Mouse (Mus musculus) heart, adult 2 months (tissue): Measurements from ENCODE around the gene Dok5. TPM values are rescaled to one million over a fixed set of nuclear protein-coding genes. Genes with fewer than 3 reads are reported as not detected.
A peak's percentile ranks its signal among the peaks of the same experiment; 100 is the strongest.

Experiments used
- DNase-seq, 2 experiments: peaks; one replicate each; pipeline ENCODE4 v3.0.0; 2021
- H3K27ac ChIP-seq: fragments of 200-600 bp; 2 replicates; pipeline ENCODE4 v1.8.1; 2022
- H3K27me3 ChIP-seq: fragments of 200-500 bp; 2 replicates; pipeline ENCODE4 v1.6.1; 2012; ENCODE audit warnings: mild to moderate bottlenecking, low read length, inconsistent platforms, mixed read lengths; ENCODE audit not compliant: control insufficient read depth, insufficient read depth
- H3K36me3 ChIP-seq: fragments of 200-500 bp; 2 replicates; pipeline ENCODE4 v1.6.1; 2012; ENCODE audit warnings: low read length, inconsistent platforms; ENCODE audit not compliant: control insufficient read depth, insufficient read depth
- H3K4me1 ChIP-seq: fragments of 200-500 bp; 2 replicates; pipeline ENCODE4 v1.6.1; 2011; ENCODE audit warnings: low read length; ENCODE audit not compliant: control insufficient read depth, insufficient read depth
- H3K4me3 ChIP-seq: fragments of 200-600 bp; 2 replicates; pipeline ENCODE4 v1.8.1; 2022
- H3K79me2 ChIP-seq: fragments of 200-500 bp; replicated peaks from 2 replicates; pipeline ENCODE4 v1.6.1; 2012; ENCODE audit warnings: mild to moderate bottlenecking, inconsistent platforms, low read length, moderate library complexity, mixed read lengths; ENCODE audit not compliant: control insufficient read depth, insufficient read depth
- H3K9ac ChIP-seq: fragments of 200-500 bp; 2 replicates; pipeline ENCODE4 v1.6.1; 2012; ENCODE audit warnings: low read depth, mild to moderate bottlenecking, control low read depth, inconsistent platforms, low read length, mixed read lengths
- CTCF ChIP-seq: fragments of 200-600 bp; IDR thresholded peaks from 2 replicates; pipeline ENCODE4 v1.8.1; 2022; ENCODE audit warnings: antibody characterized with exemption, mild to moderate bottlenecking, moderate library complexity
- EP300 ChIP-seq: fragments of 200-500 bp; IDR thresholded peaks from 2 replicates; pipeline ENCODE4 v1.6.1; 2011; ENCODE audit warnings: low read depth, low read length, control low read depth; ENCODE audit not compliant: insufficient read depth
- POLR2A ChIP-seq: fragments of 200-500 bp; IDR thresholded peaks from 2 replicates; pipeline ENCODE4 v1.6.1; 2011; ENCODE audit warnings: mild to moderate bottlenecking, low read depth, low read length, control low read depth; ENCODE audit not compliant: insufficient read depth
- WGBS: fragments of 180-500 bp; shearing (Covaris S2); methylation state at CpG from one replicate; pipeline ENCODE4 v1.1.7; 2018; 5-methylcytosine and 5-hydroxymethylcytosine counted together
- intact Hi-C: fragments of 180-260 bp; cut with DNase I; formaldehyde crosslinking; loops from one replicate; pipeline ENCODE4 v1.15.1; 2025
- long read RNA-seq: library from polyadenylated mRNA; stranded (forward); transcript quantifications from one replicate; pipeline ENCODE4 v2.0.0, GENCODE M21; 2021
- polyA plus RNA-seq: library from polyadenylated mRNA; depleted of rRNA; stranded (reverse); fragments of >200 nt; gene quantifications from 2 replicates; pipeline ENCODE4 v1.2.3, GENCODE M21; 2012; rRNA removed
- total RNA-seq, 2 experiments: library from RNA; stranded (reverse); gene quantifications; 2 replicates each; pipeline ENCODE4 v1.2.3; 2021

Dok5 gene
- total RNA-seq (under 1 TPM in 1 of 2 experiments, not detected in 1; 0.41 TPM), polyA plus RNA-seq (1.4 and 1.6 TPM in 2 replicates)
- long read RNA-seq, partial matches to known transcripts, result 0 of 1 reads
- long read RNA-seq, other reads (novel, unspliced or antisense), result 0 of 1 reads

GRCm38 (mm10) chr2:170731632-170732561 lies at the start of gene Dok5:
Gene Dok5, plus strand, starts transcription at chr2:170731807.
- Histone ChIP-seq H3K79me2 (no peaks in the 10 kb centered on the region), H3K27me3 (no peaks in the 10 kb centered on the region), H3K36me3 (no peaks in the 10 kb centered on the region), H3K4me1 (no peaks in the 10 kb centered on the region), H3K4me3 (peak within 1 kb of the TSS; percentile 48), H3K27ac (peak within 1 kb of the TSS; percentile 54), H3K9ac (peak within 1 kb of the TSS; percentile 17; the same call in 1 of the 2 replicates)
- 2% methylated on average over 51 of the region's 53 CpGs for WGBS
- TF ChIP-seq CTCF (no peak), EP300 (no peak), POLR2A (no peak)
- peak; percentile 82 to 83 for DNase-seq
- intact Hi-C loops, result loop anchor here (5.0 kb wide), 1 partner anchor 125 kb away; no protein-coding TSS in a partner anchor

DNA sequence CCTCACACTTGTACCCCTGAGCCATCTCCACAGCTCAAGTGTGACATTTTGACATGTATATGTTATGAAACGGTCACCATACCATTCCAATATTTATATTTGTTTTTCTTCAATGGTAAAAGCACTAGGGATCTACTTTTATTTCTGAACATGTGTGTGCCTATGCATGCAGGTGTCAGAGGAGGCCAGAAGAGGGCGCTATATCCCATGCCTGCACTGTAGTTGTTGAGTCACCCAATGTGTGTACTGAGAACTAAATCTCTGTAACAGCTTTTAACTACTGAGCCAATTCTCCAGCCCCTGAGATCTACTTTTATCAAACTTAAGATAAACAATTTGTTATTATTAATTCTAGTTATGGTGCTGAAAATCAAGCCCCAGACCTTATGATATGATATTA lies 48.2 kb upstream of the Dok5 start:
- 77% methylated on average over 2 of the region's 2 CpGs for WGBS

DNA sequence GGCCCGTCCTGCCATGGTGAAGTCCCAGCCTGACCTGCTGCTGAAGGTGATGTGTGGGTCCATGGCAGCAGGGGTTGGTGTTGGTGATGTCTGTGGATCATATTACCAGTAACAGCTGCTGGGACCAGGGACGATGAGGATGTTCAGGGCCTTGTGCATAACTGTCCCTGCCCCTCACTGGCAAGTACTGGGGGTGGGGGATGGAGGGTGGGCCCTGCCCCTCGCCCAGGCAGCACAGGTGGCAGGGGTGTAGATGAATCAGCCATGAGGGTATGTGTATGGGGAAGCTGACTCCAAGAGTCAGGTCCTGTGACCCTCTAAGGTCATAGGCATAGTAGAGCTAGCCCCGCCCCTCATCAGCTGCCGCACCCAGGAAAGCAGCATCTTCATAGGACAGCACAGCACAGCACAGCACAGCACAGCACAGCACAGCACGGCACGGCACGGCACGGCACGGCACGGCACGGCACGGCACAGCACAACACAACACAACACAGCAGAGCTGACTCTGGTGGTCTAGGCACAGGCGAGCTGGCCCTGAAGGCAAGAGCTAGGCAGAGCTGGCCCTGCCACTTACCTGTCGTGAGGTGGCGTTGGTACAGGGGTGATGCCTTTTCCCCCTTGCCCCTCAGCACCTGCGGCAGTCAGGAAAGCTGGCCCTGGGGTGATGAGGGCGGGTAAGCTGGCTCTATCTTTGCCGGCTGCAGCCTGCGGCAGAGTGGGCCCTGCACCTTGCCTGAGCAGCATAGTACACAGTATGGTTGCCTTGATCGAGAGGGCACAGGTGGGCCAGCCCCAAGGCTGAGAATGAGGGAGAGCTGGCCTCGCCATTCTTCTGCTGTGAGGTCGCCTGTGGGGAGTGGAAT lies 36.3 kb upstream of the Dok5 start:
- Histone ChIP-seq H3K27me3 (no peaks in the 10 kb centered on the region), H3K4me3 (no peak overlapping the region), H3K36me3 (no peaks in the 10 kb centered on the region), H3K27ac (no peak overlapping the region), H3K4me1 (no peaks in the 10 kb centered on the region), H3K79me2 (no peaks in the 10 kb centered on the region), H3K9ac (no peak overlapping the region)
- 80% methylated on average over 23 of the region's 23 CpGs for WGBS
- intact Hi-C loops, result no loop called here
- TF ChIP-seq EP300 (no peak), CTCF (no peak), POLR2A (no peak)
- DNase-seq, result no peak

More for the DNA sequence above, 48.2 kb upstream of the Dok5 start:
- TF ChIP-seq CTCF (peak; percentile 56), POLR2A (no peak)
- Histone ChIP-seq H3K9ac (no peak overlapping the region), H3K27ac (no peak overlapping the region), H3K36me3 (no peaks in the 10 kb centered on the region), H3K27me3 (no peaks in the 10 kb centered on the region), H3K79me2 (no peaks in the 10 kb centered on the region), H3K4me1 (no peaks in the 10 kb centered on the region), H3K4me3 (no peak overlapping the region)
- intact Hi-C loops, result loop anchor here (2.0 kb wide), 1 partner anchor 189 kb away; no protein-coding TSS in a partner anchor
- DNase-seq, result no peak

GRCm38 (mm10) chr2:170695937-170696510 lies 35.6 kb upstream of the Dok5 start:
- no peak for TF ChIP-seq POLR2A
- no peak for TF ChIP-seq EP300
- TF ChIP-seq CTCF, result no peak
- WGBS, result 71% methylated on average over 14 of the region's 14 CpGs
- H3K27me3 ChIP-seq, result no peaks in the 10 kb centered on the region
- H3K9ac ChIP-seq, result no peak overlapping the region
- H3K79me2 ChIP-seq, result no peaks in the 10 kb centered on the region
- H3K36me3 ChIP-seq, result no peaks in the 10 kb centered on the region
- no peak overlapping the region for H3K27ac ChIP-seq
- H3K4me1 ChIP-seq, result no peaks in the 10 kb centered on the region
- intact Hi-C loops, result no loop called here
- H3K4me3 ChIP-seq, result no peak overlapping the region
- no peak for DNase-seq

DNA sequence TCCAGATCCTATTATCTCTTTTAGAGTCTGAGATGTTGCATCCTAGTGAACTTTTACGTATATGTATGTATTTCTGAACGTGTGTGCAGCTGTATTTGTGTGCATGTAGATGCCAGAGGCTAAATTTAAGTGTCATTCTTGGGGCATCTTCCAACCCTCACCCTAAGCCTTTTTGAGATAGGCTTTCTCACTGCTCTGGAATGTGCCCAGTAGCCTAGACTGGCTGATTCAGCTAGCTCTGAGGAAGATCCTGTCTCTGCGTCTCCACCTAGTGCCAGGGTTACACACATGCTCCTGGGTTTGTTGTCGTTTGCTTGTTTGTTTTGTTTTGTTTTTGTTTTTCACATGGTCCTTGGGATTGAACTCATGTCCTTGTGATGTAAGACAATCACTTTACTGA lies 31.1 kb upstream of the Dok5 start:
- 57% methylated on average over 4 of the region's 4 CpGs for WGBS
- H3K27me3 ChIP-seq, result no peaks in the 10 kb centered on the region
- no peak overlapping the region for H3K27ac ChIP-seq
- H3K9ac ChIP-seq, result no peak overlapping the region
- no peak for DNase-seq
- H3K79me2 ChIP-seq, result no peaks in the 10 kb centered on the region
- H3K4me3 ChIP-seq, result no peak overlapping the region
- no peaks in the 10 kb centered on the region for H3K36me3 ChIP-seq
- H3K4me1 ChIP-seq, result no peaks in the 10 kb centered on the region
- intact Hi-C loops, result no loop called here
- TF ChIP-seq POLR2A (no peak), EP300 (no peak), CTCF (no peak)
